Mouse (Mus musculus) lung, postnatal 36 days (tissue): Measurements from ENCODE around the gene Ywhah.
A peak's percentile ranks its signal among the peaks of the same experiment; 100 is the strongest.
"Not testable (repeated sequence)": the region's sequence is repeated elsewhere in the genome, so short reads cannot be mapped to it uniquely, and the experiment has no call there.

ENCODE experiments used
- DNase-seq: peaks from one replicate; pipeline ENCODE4 v3.0.0; 2022; ENCODE audit warnings: mixed read lengths

Ywhah gene

GRCm38 (mm10) chr5:33011132-33012106 lies 7.2 kb upstream of the Ywhah start:
- DNase-seq = no peak

GRCm38 (mm10) chr5:33014096-33014495 lies 4.5 kb upstream of the Ywhah start:
- no peak for DNase-seq

GRCm38 (mm10) chr5:33015579-33015978 lies 3.0 kb upstream of the Ywhah start:
- no peak for DNase-seq

GRCm38 (mm10) chr5:33018189-33018560 lies 441 bp upstream of the Ywhah start:
- no peak for DNase-seq

GRCm38 (mm10) chr5:33019426-33019821 lies 808 bp downstream of the Ywhah start:
- DNase-seq = peak; percentile 14

- peak; percentile 61 for DNase-seq
Observed at GRCm38 (mm10) chr5:33021622-33022021, 3.0 kb downstream of the Ywhah start.

GRCm38 (mm10) chr5:33023337-33023736 lies 4.7 kb downstream of the Ywhah start:
- DNase-seq = no peak

- peak; percentile 34 for DNase-seq
Observed at GRCm38 (mm10) chr5:33024474-33024873, 5.9 kb downstream of the Ywhah start.

- DNase-seq = no peak
Observed at GRCm38 (mm10) chr5:33028656-33029055, 10.0 kb downstream of the Ywhah start.

- no peak for DNase-seq
Observed at GRCm38 (mm10) chr5:33030425-33031175, 12.0 kb downstream of the Ywhah start.

- DNase-seq = no peak
Observed at GRCm38 (mm10) chr5:33032036-33032773, 13.6 kb downstream of the Ywhah start.

GRCm38 (mm10) chr5:33033121-33033520 lies 14.5 kb downstream of the Ywhah start:
- DNase-seq = peak; percentile 85

- DNase-seq = not testable (repeated sequence)
Observed at GRCm38 (mm10) chr5:33033633-33034032, 15.0 kb downstream of the Ywhah start.

- no peak for DNase-seq
Observed at GRCm38 (mm10) chr5:33034100-33034499, 15.5 kb downstream of the Ywhah start.

GRCm38 (mm10) chr5:33034916-33035315 lies 16.3 kb downstream of the Ywhah start:
- DNase-seq = no peak

- no peak for DNase-seq
Observed at GRCm38 (mm10) chr5:33038656-33039509, 20.3 kb downstream of the Ywhah start.

GRCm38 (mm10) chr5:33039510-33039911 lies 20.9 kb downstream of the Ywhah start:
- peak; percentile 81 for DNase-seq

- not testable (repeated sequence) for DNase-seq
Observed at GRCm38 (mm10) chr5:33040735-33041134, 22.1 kb downstream of the Ywhah start.

GRCm38 (mm10) chr5:33043397-33043796 lies 24.8 kb downstream of the Ywhah start:
- DNase-seq = no peak

GRCm38 (mm10) chr5:33044636-33045315 lies 26.2 kb downstream of the Ywhah start:
- DNase-seq = no peak

GRCm38 (mm10) chr5:33045316-33045705 lies 26.7 kb downstream of the Ywhah start:
- DNase-seq = no peak
